Mouse (Mus musculus) kidney, adult 2 months (tissue): ENCODE measurements at regions not wholly inside any gene's neighbourhood (a gene's known extent, or its start where the extent isn't known, plus 50 kb on each side); places are given as distances from the start of the nearest gene placed in this dataset.

ENCODE experiments used
- CTCF ChIP-seq: fragments of 200-500 bp; conservative IDR thresholded peaks from 2 replicates; pipeline ENCODE4 v1.5.1; 2011; ENCODE audit warnings: low read depth, mild to moderate bottlenecking, control low read depth, low read length, moderate library complexity, mixed read lengths; ENCODE audit not compliant: insufficient read depth, insufficient read length
- POLR2A ChIP-seq: fragments of 200-500 bp; IDR thresholded peaks from one replicate; pipeline ENCODE4 v1.6.1; 2011; ENCODE audit warnings: low read depth, low read length, control low read depth

GRCm38 (mm10) chr5:12000777-12001176, 82.9 kb downstream of the 4933402N22Rik start:
- TF ChIP-seq POLR2A (no peak), CTCF (no peak)
